Comparison of ENCODE assay signal across 15 mouse cellular contexts in the genomic region with DNA sequence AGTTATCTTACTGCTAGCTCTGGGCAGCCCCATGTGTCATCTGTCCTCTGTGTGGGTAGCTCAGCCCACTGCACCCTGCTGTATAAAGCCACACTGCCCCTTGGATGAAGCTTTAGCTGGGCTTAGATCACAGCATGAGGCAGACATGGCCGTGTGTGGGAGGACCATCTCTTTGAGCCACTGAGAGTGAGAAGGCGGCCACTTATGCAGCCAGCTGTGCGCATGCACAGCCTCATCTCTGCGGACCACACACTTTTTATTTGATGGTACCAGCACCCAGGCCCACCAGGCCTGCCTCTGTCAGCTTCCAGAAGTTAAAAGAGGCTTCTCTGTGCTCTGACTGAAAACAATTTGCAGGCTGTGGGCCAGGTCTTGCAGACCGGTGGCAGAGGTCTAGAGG.
A peak's percentile ranks its signal among the peaks of the same experiment; 100 is the strongest.
DNase-seq lines count a peak whose midpoint lies in the region; ATAC-seq and TF ChIP-seq lines count a peak whose summit lies in the region.
"Had no signal": no experiment of that assay in that cellular context is flagged by ENCODE, and none has a peak within 500 bp of the region (broad histone marks: within the 10 kb centered on the region; RNA-seq: fewer than 3 reads in every experiment).

No protein-coding gene starts in this region.

- no peaks in the 10 kb centered on the region for H3K9me3 ChIP-seq in embryonic facial prominence, embryonic 12.5 days
- no peaks in the 10 kb centered on the region for H3K9me3 ChIP-seq in embryonic facial prominence, embryonic 10.5 days
- H3K9me3 ChIP-seq in kidney, embryonic 16.5 days (ENCODE audit: low read length): no peaks in the 10 kb centered on the region; the same call in 1 of the 2 replicates
- no peaks in the 10 kb centered on the region for H3K9me3 ChIP-seq in hindbrain, postnatal 0 days (ENCODE audit: low read length)
- H3K9me3 ChIP-seq: embryonic facial prominence, embryonic 15.5 days; G1E; neural tube, embryonic 13.5 days had no signal

- H3K4me2 ChIP-seq in embryonic facial prominence, embryonic 12.5 days (replicated peaks): 0 out of 2 replicates have a peak overlapping the region, but pooled peaks have one; percentile 1
- no peak overlapping the region for H3K4me2 ChIP-seq in kidney, embryonic 16.5 days (replicated peaks; ENCODE audit: low read depth, low read length)
- no peak overlapping the region for H3K4me2 ChIP-seq in hindbrain, postnatal 0 days (ENCODE audit: low read depth, low read length)
- H3K4me2 ChIP-seq: embryonic facial prominence, embryonic 15.5 days; neural tube, embryonic 13.5 days had no signal

- ATAC-seq in embryonic facial prominence, embryonic 12.5 days (ENCODE audit: insufficient number of reproducible peaks, insufficient read depth, low FRiP score, low TSS enrichment): no peak
- ATAC-seq in kidney, embryonic 16.5 days (ENCODE audit: low FRiP score, low TSS enrichment): peak; percentile 54; the same call in 1 of the 2 replicates
- ATAC-seq in hindbrain, postnatal 0 days: peak; percentile 58
- ATAC-seq in megakaryocyte-erythroid progenitor cell, adult 5-6 weeks (replicated peaks; ENCODE audit: low FRiP score, low TSS enrichment, poor library complexity, severe bottlenecking): no peak

- H3K4me3 ChIP-seq in embryonic facial prominence, embryonic 12.5 days: no peak overlapping the region
- no peak overlapping the region for H3K4me3 ChIP-seq in embryonic facial prominence, embryonic 10.5 days
- H3K4me3 ChIP-seq in kidney, embryonic 16.5 days (ENCODE audit: low read length): no peak overlapping the region
- no peak overlapping the region for H3K4me3 ChIP-seq in hindbrain, postnatal 0 days (ENCODE audit: low read length)
- H3K4me3 ChIP-seq: embryonic facial prominence, embryonic 15.5 days; neural tube, embryonic 13.5 days had no signal

- H3K36me3 ChIP-seq in embryonic facial prominence, embryonic 12.5 days: no peaks in the 10 kb centered on the region
- no peaks in the 10 kb centered on the region for H3K36me3 ChIP-seq in embryonic facial prominence, embryonic 10.5 days (replicated peaks)
- no peaks in the 10 kb centered on the region for H3K36me3 ChIP-seq in kidney, embryonic 16.5 days (ENCODE audit: insufficient read depth, low read length)
- H3K36me3 ChIP-seq in hindbrain, postnatal 0 days (ENCODE audit: insufficient read depth, low read length): no peaks in the 10 kb centered on the region
- H3K36me3 ChIP-seq: embryonic facial prominence, embryonic 15.5 days; G1E; neural tube, embryonic 13.5 days had no signal

- H3K27me3 ChIP-seq in embryonic facial prominence, embryonic 12.5 days: no peaks in the 10 kb centered on the region
- H3K27me3 ChIP-seq in embryonic facial prominence, embryonic 10.5 days (replicated peaks; ENCODE audit: low read depth, poor library complexity, severe bottlenecking): peaks cover 19% of the 10 kb centered on the region; the same call in 1 of the 2 replicates
- no peaks in the 10 kb centered on the region for H3K27me3 ChIP-seq in kidney, embryonic 16.5 days (ENCODE audit: insufficient read depth, low read length)
- H3K27me3 ChIP-seq in hindbrain, postnatal 0 days (ENCODE audit: insufficient read depth, low read length): no peaks in the 10 kb centered on the region
- H3K27me3 ChIP-seq: embryonic facial prominence, embryonic 15.5 days; neural tube, embryonic 13.5 days had no signal

- no peak overlapping the region for H3K27ac ChIP-seq in embryonic facial prominence, embryonic 12.5 days
- no peak overlapping the region; the same call in 1 of the 2 replicates for H3K27ac ChIP-seq in embryonic facial prominence, embryonic 10.5 days (replicated peaks)
- no peak overlapping the region for H3K27ac ChIP-seq in kidney, embryonic 16.5 days (ENCODE audit: low read length)
- H3K27ac ChIP-seq in hindbrain, postnatal 0 days: no peak overlapping the region
- H3K27ac ChIP-seq: embryonic facial prominence, embryonic 15.5 days; macrophage; neural tube, embryonic 13.5 days had no signal

- DNase-seq in embryonic facial prominence, embryonic 10.5 days (ENCODE audit: low spot score): no peak
- no peak for DNase-seq in kidney, postnatal 36 days
- no peak for DNase-seq in hindbrain, postnatal 0 days (ENCODE audit: low spot score)
- peak; percentile 22 for DNase-seq in retina, embryonic 14.5 days (ENCODE audit: low spot score)
- no peak for DNase-seq in gastrocnemius, postnatal 36 days
- DNase-seq: cerebellum, adult 11 months; kidney, adult 8-10 months; thymus, postnatal 25 days had no signal

- no peak for TF ChIP-seq CTCF in hindbrain, postnatal 0 days (IDR thresholded peaks at IDR 0.05; ENCODE audit: low read depth)

- intact Hi-C loops in gastrocnemius, postnatal 36 days (cut with DNase I): no loop called here

- WGBS in embryonic facial prominence, embryonic 12.5 days: 26% methylated on average over 5 of the region's 5 CpGs
- WGBS in embryonic facial prominence, embryonic 10.5 days: 28% methylated on average over 5 of the region's 5 CpGs
- WGBS in kidney, embryonic 16.5 days: 27% methylated on average over 5 of the region's 5 CpGs
- 22% methylated on average over 5 of the region's 5 CpGs for WGBS in hindbrain, postnatal 0 days

- no peak overlapping the region for H3K9ac ChIP-seq in embryonic facial prominence, embryonic 12.5 days
- 0 out of 2 replicates have a peak overlapping the region, but pooled peaks have one; percentile 24 for H3K9ac ChIP-seq in kidney, embryonic 16.5 days (replicated peaks; ENCODE audit: low read length)
- no peak overlapping the region for H3K9ac ChIP-seq in hindbrain, postnatal 0 days (replicated peaks; ENCODE audit: low read length)
- H3K9ac ChIP-seq: embryonic facial prominence, embryonic 15.5 days; neural tube, embryonic 13.5 days had no signal

- H3K4me1 ChIP-seq in embryonic facial prominence, embryonic 12.5 days: peaks cover 20% of the 10 kb centered on the region
- peaks cover 30% of the 10 kb centered on the region for H3K4me1 ChIP-seq in embryonic facial prominence, embryonic 10.5 days
- peaks cover 3% of the 10 kb centered on the region; the same call in 1 of the 2 replicates for H3K4me1 ChIP-seq in kidney, embryonic 16.5 days (ENCODE audit: insufficient read depth, low read length)
- H3K4me1 ChIP-seq in hindbrain, postnatal 0 days (ENCODE audit: insufficient read depth, low read length): 0 out of 2 replicates have a peak, but pooled peaks cover 8% of the 10 kb centered on the region

Comparison
In these comparisons a context has a peak if more than half of its experiments do, and no peak if none do; other contexts are left out.
1. ATAC-seq: peak in kidney, embryonic 16.5 days (single experiment) and hindbrain, postnatal 0 days (single experiment); none in embryonic facial prominence, embryonic 12.5 days (single experiment) and megakaryocyte-erythroid progenitor cell, adult 5-6 weeks (single experiment).